Mouse (Mus musculus) layer of hippocampus, postnatal 36 days (tissue): ENCODE results near the gene Adam19. TPM values are rescaled to one million over a fixed set of nuclear protein-coding genes. Genes with fewer than 3 reads are reported as not detected.

Experiments used
- DNase-seq, 2 experiments: peaks; one replicate each; pipeline ENCODE4 v3.0.0; 2022
- total RNA-seq, 2 experiments: library from RNA; stranded (reverse); gene quantifications; 2 replicates each; pipeline ENCODE4 v1.2.3; 2021

Adam19 gene
- total RNA-seq, 2 experiments from 2014 or later, result 13.8 to 14.6 TPM

GRCm38 (mm10) chr11:46107046-46107445 is 51.3 kb downstream of the Adam19 start:
- DNase-seq, result no peak

DNA sequence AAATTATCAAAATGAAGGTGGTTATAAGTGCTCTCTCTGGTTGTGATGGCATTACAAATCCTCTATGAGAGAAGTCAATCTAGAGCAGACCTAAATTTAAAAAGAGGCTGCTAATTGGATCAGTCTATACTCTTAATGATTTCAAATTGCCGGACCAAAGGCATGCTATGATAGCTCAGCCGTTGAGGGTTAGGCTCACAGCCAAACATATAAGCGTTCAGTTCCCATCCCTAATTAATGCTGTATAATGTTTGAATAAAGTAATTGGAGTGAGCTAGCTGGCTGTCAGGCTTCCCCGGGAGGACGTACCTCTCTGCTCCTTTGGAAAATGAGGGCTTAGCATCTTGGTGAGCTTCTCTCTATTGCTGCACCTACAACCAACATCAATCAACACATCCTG is 53.4 kb downstream of the Adam19 start:
- DNase-seq, result no peak

GRCm38 (mm10) chr11:46110156-46110944 is 54.6 kb downstream of the Adam19 start:
- no peak for DNase-seq

GRCm38 (mm10) chr11:46110945-46111287 is 55.1 kb downstream of the Adam19 start:
- DNase-seq, result no peak

DNA sequence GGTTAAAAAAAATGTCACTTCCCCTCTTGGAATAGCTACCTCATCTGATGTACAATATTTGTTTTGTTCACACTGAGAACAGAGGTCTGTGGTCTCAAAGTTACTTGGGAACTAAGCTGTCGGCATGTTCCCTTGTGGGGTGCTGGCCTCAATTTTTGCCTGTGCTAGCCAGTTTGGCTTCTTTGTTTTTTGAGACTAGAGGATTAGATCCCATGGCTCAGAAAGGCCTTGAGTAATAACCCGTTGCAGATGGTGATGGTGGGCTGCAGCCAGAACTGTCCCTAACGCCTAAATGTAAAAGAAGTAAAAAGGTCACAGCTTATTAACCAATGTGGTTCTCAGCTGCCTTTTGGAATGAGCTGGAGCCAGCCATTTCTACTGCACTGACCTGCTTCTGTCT is 57.4 kb downstream of the Adam19 start:
- no peak for DNase-seq

GRCm38 (mm10) chr11:46114221-46114620 is 58.4 kb downstream of the Adam19 start:
- no peak for DNase-seq

GRCm38 (mm10) chr11:46115011-46115410 is 59.2 kb downstream of the Adam19 start:
- DNase-seq, result no peak

- no peak for DNase-seq
These were observed 59.8 kb downstream of the Adam19 start for GRCm38 (mm10) chr11:46115411-46116173.

GRCm38 (mm10) chr11:46116510-46116909 is 60.7 kb downstream of the Adam19 start:
- no peak for DNase-seq

DNA sequence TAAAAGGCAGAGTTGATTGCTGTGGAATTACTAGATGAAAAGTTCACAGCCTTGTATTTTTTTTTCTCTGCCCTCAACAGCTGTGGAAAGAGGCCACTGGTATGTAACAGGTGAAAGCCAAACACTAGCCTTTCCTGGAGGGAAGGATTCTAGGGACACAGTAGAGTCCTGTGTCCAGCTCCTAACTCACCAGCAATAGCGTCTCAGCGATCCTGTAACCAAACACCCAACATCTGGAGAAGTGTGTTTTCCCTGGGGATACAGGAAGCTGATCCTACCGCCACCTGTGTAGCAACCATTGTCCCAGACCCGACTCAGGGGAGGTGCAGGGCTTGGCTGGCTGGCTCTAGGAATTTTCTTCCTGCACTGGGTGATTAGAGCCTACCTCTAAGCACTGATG is 63.8 kb downstream of the Adam19 start:
- no peak for DNase-seq

GRCm38 (mm10) chr11:46120084-46120483 is 64.3 kb downstream of the Adam19 start:
- no peak for DNase-seq

- DNase-seq, result no peak
These were observed 65.9 kb downstream of the Adam19 start for GRCm38 (mm10) chr11:46121666-46122065.

DNA sequence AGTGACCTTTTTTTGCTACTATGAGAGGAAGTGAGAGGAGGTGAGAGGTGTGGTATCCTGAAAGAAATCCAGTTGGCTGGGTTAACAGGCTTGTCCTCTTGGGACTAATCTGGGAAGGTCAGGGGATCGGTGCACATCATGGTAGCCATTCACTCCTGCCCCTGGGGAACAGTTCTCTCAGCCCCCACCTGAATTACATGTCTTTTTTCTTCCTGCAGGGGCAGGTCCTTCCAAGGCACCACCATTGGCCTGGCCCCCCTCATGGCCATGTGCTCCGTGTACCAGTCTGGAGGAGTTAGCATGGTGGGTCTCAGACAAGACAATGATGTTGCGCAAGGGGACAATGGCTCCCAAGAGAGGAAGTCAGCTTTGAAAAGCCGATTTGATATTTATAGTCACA is 67.1 kb downstream of the Adam19 start:
- no peak for DNase-seq

DNA sequence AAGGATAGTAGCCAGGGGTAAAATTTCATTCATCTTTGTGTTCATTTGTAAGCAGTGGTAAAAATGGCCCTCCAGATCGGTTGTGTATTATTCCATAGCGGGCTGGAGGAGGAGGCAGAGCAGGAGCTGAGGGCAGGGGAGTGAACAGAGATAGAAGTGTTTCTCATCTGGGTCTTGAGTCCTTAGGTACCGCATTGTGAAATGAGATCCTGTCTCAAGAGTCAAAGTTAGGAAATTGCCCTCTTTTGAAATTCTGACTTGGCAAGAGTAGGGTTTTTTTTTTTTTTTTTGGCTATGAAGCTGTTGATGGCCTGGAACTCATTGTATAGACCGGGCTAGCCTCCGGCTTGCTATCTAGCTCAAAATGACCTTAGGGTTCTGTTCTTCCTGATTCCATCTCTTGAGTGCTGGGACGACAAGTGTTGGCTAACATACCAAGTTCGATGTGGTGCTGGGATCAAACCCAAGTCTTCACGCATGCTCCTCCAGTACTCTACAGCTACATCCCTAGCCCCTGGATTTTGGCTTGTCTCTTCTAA is 67.6 kb downstream of the Adam19 start:
- DNase-seq, result no peak

DNA sequence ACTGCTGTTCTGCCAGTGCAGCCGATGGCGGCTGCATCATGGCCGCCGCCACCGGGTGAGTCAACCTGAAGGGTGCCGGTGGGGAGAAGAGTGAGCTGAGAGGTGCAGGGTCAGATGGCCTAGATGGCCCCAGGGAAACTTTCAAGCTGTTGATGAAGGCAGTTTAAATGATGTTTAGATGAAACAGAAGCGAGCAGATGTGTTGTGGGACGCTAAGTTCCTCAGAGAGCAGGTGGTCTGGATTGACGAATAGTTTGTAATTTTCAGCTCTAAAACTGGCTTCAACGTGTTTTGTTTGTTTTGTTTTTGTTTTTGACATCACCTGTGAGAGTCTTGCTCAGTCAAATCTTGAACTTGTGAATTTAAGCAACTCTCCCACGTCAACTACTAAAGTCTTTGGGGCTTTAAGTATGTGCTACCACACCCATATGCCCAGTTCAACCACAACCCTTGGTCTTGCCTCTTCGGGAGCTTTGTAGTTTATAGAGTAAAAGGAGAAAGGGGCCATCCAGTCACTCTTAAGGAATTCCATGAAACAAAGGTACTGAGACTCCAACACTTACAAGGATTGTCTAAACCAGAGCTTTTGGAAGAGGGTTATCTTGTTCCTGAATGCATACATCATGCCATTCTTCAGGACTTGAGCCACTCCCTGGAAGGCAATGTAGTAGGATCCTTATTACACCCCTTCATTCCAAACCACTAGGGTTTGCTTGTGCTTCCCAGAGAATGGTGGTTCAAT is 69.5 kb downstream of the Adam19 start:
- DNase-seq, result no peak

GRCm38 (mm10) chr11:46125835-46126229 is 70.0 kb downstream of the Adam19 start:
- no peak for DNase-seq

GRCm38 (mm10) chr11:46126317-46126716 is 70.5 kb downstream of the Adam19 start:
- no peak for DNase-seq

DNA sequence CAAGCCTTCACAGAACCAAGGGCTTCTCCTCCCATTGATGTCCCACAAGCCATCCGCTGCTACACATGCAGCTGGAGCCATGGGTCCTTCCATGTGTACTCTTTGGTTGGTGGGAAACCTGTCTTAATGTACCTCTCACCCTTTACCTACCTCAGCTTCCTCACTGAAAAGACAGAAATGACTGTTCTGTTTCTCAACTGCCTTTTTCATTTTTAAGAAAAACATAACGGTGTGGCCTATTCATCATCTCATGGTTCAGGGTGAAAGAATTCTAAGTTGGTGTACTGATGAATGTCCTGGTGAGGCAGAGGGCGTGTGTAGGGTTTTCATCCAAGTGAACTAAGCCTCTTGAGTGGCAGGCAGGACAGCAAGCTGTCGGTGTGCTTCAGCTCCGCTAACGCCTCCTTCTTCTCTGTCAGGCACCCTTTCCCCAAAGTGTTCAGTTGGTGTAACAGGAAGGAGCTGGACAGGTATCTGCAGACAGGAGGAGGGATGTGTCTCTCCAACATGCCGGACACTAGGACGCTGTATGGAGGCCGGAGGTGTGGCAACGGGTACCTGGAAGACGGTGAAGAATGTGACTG is 71.1 kb downstream of the Adam19 start:
- DNase-seq, result no peak

GRCm38 (mm10) chr11:46127621-46128547 is 72.1 kb downstream of the Adam19 start:
- DNase-seq, result no peak

GRCm38 (mm10) chr11:46128548-46128945 is 72.8 kb downstream of the Adam19 start:
- DNase-seq, result peak; percentile 41 to 52
